Mouse (Mus musculus): ENCODE data around the gene Zfp36. TPM values are rescaled to one million over a fixed set of nuclear protein-coding genes. Genes with fewer than 3 reads are reported as not detected.
"Not testable (repeated sequence)": the region's sequence is repeated elsewhere in the genome, so short reads cannot be mapped to it uniquely, and the experiment has no call there.

The Zfp36 gene
- polyA plus RNA-seq, 1 experiment from 2014 or later, result 10.8 TPM

DNA sequence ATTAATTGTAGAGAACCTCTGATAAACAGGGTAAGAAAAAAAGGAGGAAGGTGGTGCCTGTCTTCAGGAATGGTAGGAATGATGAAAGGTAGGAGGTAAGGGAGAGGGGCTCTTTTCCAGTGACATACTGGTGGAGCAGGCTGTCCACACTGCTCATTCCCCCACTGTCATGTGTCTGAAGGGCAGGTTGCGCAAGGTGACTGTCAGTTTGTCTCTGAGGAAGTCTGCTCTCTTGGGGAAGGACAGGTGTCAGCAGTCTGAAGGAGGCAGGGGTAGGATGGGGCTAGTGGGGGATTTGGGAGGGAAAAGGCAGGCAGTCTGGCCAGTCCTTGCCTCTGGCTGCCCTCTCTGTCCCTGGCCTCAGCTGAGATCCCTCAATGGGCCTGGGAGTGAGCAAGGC is 21.0 kb upstream of the Zfp36 start:
- H3K4me2 ChIP-seq (ENCODE audit: low read depth, low read length), result no peak overlapping the region
- no peak overlapping the region for H3K9ac ChIP-seq (ENCODE audit: low read depth, low read length)
- no peaks in the 10 kb centered on the region for H3K9me3 ChIP-seq (replicated peaks; ENCODE audit: control insufficient read depth, low read length)
- H3K36me3 ChIP-seq (ENCODE audit: control insufficient read depth, insufficient read depth), result peaks cover 51% of the 10 kb centered on the region
- WGBS (ENCODE audit: insufficient replicate concordance), result 95% methylated on average over 1 of the region's 1 CpGs
- no peak overlapping the region for H3K4me3 ChIP-seq (ENCODE audit: low read depth, low read length)
- H3K4me1 ChIP-seq (ENCODE audit: control insufficient read depth, low read depth, low read length), result no peaks in the 10 kb centered on the region; the same call in 1 of the 2 replicates
- H3K27ac ChIP-seq (ENCODE audit: low read length), result peak overlapping the region; percentile 19; the same call in 1 of the 2 replicates
- no peaks in the 10 kb centered on the region for H3K27me3 ChIP-seq (ENCODE audit: control insufficient read depth, insufficient read depth, low read depth, low read length)
- ATAC-seq (ENCODE audit: low read depth), result 0 out of 2 replicates have a peak, but pooled peaks have one; percentile 38

GRCm38 (mm10) chr7:28398696-28399340 is 18.8 kb upstream of the Zfp36 start:
- no peak overlapping the region for H3K4me2 ChIP-seq (ENCODE audit: low read depth, low read length)

GRCm38 (mm10) chr7:28398000-28398399 is 17.9 kb upstream of the Zfp36 start:
- H3K4me2 ChIP-seq (ENCODE audit: low read depth, low read length), result no peak overlapping the region
- H3K36me3 ChIP-seq (ENCODE audit: control insufficient read depth, insufficient read depth), result peaks cover 37% of the 10 kb centered on the region
- H3K9ac ChIP-seq (ENCODE audit: low read depth, low read length), result no peak overlapping the region
- ATAC-seq (ENCODE audit: low read depth), result no peak
- WGBS (ENCODE audit: insufficient replicate concordance), result 65% methylated on average over 3 of the region's 3 CpGs
- no peaks in the 10 kb centered on the region for H3K27me3 ChIP-seq (ENCODE audit: control insufficient read depth, insufficient read depth, low read depth, low read length)
- peaks cover 4% of the 10 kb centered on the region for H3K4me1 ChIP-seq (ENCODE audit: control insufficient read depth, low read depth, low read length)
- no peaks in the 10 kb centered on the region for H3K9me3 ChIP-seq (replicated peaks; ENCODE audit: control insufficient read depth, low read length)
- no peak overlapping the region for H3K27ac ChIP-seq (ENCODE audit: low read length)
- H3K4me3 ChIP-seq (ENCODE audit: low read depth, low read length), result no peak overlapping the region

More at GRCm38 (mm10) chr7:28398696-28399340, 18.8 kb upstream of the Zfp36 start:
- Histone ChIP-seq H3K9ac (ENCODE audit: low read depth, low read length) (no peak overlapping the region), H3K4me1 (ENCODE audit: control insufficient read depth, low read depth, low read length) (no peaks in the 10 kb centered on the region; the same call in none of the 2 replicates), H3K27ac (ENCODE audit: low read length) (no peak overlapping the region), H3K4me3 (ENCODE audit: low read depth, low read length) (no peak overlapping the region), H3K9me3 (replicated peaks; ENCODE audit: control insufficient read depth, low read length) (no peaks in the 10 kb centered on the region), H3K36me3 (ENCODE audit: control insufficient read depth, insufficient read depth) (peaks cover 45% of the 10 kb centered on the region), H3K27me3 (ENCODE audit: control insufficient read depth, insufficient read depth, low read depth, low read length) (no peaks in the 10 kb centered on the region)
- ATAC-seq (ENCODE audit: low read depth), result no peak
- WGBS (ENCODE audit: insufficient replicate concordance), result 85% methylated on average over 10 of the region's 10 CpGs

DNA sequence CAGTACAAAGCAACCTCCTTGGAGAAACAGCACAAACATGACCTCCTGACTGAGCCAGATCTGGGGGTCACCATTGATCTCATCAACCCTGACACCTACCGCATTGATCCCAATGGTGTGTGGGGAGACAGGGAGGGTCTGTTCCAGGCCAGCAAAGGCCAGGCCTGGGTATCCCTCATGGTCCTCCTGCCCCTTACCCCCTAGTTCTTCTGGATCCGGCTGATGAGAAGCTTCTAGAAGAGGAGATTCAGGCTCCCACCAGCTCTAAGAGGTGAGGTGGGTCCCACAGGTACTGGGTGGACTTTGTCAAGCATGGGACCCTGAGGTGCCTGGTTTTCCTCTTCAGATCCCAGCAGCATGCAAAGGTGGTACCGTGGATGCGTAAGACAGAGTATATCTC is 15.4 kb upstream of the Zfp36 start:
- H3K4me3 ChIP-seq (ENCODE audit: low read depth, low read length), result no peak overlapping the region
- H3K4me2 ChIP-seq (ENCODE audit: low read depth, low read length), result no peak overlapping the region
- no peak overlapping the region for H3K9ac ChIP-seq (ENCODE audit: low read depth, low read length)
- no peaks in the 10 kb centered on the region for H3K9me3 ChIP-seq (replicated peaks; ENCODE audit: control insufficient read depth, low read length)
- peaks cover 26% of the 10 kb centered on the region for H3K36me3 ChIP-seq (ENCODE audit: control insufficient read depth, insufficient read depth)
- 86% methylated on average over 4 of the region's 4 CpGs for WGBS (ENCODE audit: insufficient replicate concordance)
- H3K4me1 ChIP-seq (ENCODE audit: control insufficient read depth, low read depth, low read length), result peaks cover 14% of the 10 kb centered on the region
- ATAC-seq (ENCODE audit: low read depth), result no peak
- H3K27me3 ChIP-seq (ENCODE audit: control insufficient read depth, insufficient read depth, low read depth, low read length), result no peaks in the 10 kb centered on the region
- no peak overlapping the region for H3K27ac ChIP-seq (ENCODE audit: low read length)

GRCm38 (mm10) chr7:28393272-28393951 is 13.4 kb upstream of the Zfp36 start:
- Histone ChIP-seq H3K4me2 (ENCODE audit: low read depth, low read length) (peak overlapping the region; percentile 94), H3K27me3 (ENCODE audit: control insufficient read depth, insufficient read depth, low read depth, low read length) (no peaks in the 10 kb centered on the region), H3K4me1 (ENCODE audit: control insufficient read depth, low read depth, low read length) (peaks cover 14% of the 10 kb centered on the region), H3K9ac (ENCODE audit: low read depth, low read length) (peak overlapping the region; percentile 81), H3K36me3 (ENCODE audit: control insufficient read depth, insufficient read depth) (peaks cover 33% of the 10 kb centered on the region), H3K4me3 (ENCODE audit: low read depth, low read length) (peak overlapping the region; percentile 82), H3K27ac (ENCODE audit: low read length) (peak overlapping the region; percentile 71), H3K9me3 (replicated peaks; ENCODE audit: control insufficient read depth, low read length) (no peaks in the 10 kb centered on the region)
- 4% methylated on average over 22 of the region's 22 CpGs for WGBS (ENCODE audit: insufficient replicate concordance)
- ATAC-seq (ENCODE audit: low read depth), result no peak

DNA sequence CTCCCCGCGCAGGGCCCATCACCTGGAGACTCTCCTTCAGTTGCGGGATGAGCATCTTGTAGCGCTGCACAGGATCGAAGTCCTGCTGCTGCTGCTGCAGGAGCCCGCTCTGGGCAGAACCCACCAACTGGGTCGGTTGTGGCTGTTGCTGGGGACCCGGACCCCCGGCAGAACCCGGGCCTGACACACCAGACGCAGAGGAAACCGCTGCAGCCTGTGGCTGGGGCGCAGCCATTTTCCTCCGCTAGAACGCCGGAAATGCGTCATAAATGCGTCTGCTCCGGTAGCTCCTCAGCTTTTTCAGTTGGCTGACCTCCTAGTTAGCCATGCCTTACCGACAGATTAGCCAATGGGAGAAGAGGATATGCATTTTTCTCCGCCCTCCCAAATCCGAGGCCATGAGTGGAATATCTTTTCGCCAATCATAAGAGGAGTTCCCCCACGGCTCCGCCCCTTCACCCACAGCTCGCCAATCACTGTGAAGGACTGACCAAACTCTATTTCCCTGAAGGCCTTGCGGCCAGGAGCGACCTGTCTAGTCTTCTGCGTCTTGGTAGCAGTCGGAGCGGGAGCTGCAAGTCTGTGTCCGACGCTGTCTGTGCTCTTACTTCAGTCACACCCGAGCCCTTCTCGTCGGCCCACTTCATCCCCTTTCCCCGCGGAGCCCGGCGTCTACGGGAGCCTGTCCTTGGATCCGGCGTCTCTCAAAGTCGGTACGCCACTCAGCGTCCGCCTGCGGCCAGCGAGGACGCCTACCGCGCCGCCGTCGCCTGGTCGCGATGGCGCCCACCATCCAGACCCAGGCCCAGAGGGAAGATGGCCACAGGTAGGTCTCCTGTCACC is 12.6 kb upstream of the Zfp36 start, which contains the start of the genes Med29 and Paf1:
TSS of gene Med29 (minus strand) at position 280 of the 843 bp plus-strand sequence.
TSS of gene Paf1 (plus strand) at position 523 of the 843 bp plus-strand sequence.
- Histone ChIP-seq H3K27ac (ENCODE audit: low read length) (peak within 1 kb of the TSS; percentile 71), H3K4me2 (ENCODE audit: low read depth, low read length) (peak within 1 kb of the TSS; percentile 94), H3K9ac (ENCODE audit: low read depth, low read length) (peak within 1 kb of the TSS; percentile 81), H3K36me3 (ENCODE audit: control insufficient read depth, insufficient read depth) (peaks cover 32% of the 10 kb centered on the region), H3K27me3 (ENCODE audit: control insufficient read depth, insufficient read depth, low read depth, low read length) (no peaks in the 10 kb centered on the region), H3K4me1 (ENCODE audit: control insufficient read depth, low read depth, low read length) (peaks cover 14% of the 10 kb centered on the region), H3K9me3 (replicated peaks; ENCODE audit: control insufficient read depth, low read length) (no peaks in the 10 kb centered on the region), H3K4me3 (ENCODE audit: low read depth, low read length) (peak within 1 kb of the TSS; percentile 82)
- ATAC-seq (ENCODE audit: low read depth), result peak; percentile 97
- under 1% methylated on average over 58 of the region's 58 CpGs for WGBS (ENCODE audit: insufficient replicate concordance)

DNA sequence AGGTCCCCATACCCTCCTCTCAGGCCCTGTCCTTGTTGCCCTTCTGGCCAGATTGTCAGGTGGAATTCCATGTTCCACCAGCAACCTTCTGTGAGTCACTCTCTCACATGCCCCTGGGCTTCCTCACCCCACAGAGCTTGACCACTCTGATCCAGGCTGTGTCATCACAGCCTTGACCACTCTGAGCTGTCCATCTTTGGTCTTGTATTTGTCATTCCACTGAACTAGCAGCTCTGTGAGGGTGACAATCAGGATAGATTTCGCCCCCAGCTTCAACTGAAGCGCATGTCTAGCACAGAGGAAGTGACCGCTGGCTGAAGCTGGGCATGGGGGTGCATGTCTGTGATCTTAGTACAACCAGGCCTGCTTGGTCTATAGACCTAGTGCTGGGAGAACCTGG is 10.3 kb upstream of the Zfp36 start:
- Histone ChIP-seq H3K4me3 (ENCODE audit: low read depth, low read length) (no peak overlapping the region), H3K9me3 (replicated peaks; ENCODE audit: control insufficient read depth, low read length) (no peaks in the 10 kb centered on the region), H3K27ac (ENCODE audit: low read length) (no peak overlapping the region), H3K27me3 (ENCODE audit: control insufficient read depth, insufficient read depth, low read depth, low read length) (no peaks in the 10 kb centered on the region), H3K36me3 (ENCODE audit: control insufficient read depth, insufficient read depth) (peaks cover 16% of the 10 kb centered on the region), H3K4me2 (ENCODE audit: low read depth, low read length) (no peak overlapping the region), H3K4me1 (ENCODE audit: control insufficient read depth, low read depth, low read length) (peaks cover 24% of the 10 kb centered on the region), H3K9ac (ENCODE audit: low read depth, low read length) (no peak overlapping the region)
- 79% methylated on average over 3 of the region's 3 CpGs for WGBS (ENCODE audit: insufficient replicate concordance)
- ATAC-seq (ENCODE audit: low read depth), result no peak

DNA sequence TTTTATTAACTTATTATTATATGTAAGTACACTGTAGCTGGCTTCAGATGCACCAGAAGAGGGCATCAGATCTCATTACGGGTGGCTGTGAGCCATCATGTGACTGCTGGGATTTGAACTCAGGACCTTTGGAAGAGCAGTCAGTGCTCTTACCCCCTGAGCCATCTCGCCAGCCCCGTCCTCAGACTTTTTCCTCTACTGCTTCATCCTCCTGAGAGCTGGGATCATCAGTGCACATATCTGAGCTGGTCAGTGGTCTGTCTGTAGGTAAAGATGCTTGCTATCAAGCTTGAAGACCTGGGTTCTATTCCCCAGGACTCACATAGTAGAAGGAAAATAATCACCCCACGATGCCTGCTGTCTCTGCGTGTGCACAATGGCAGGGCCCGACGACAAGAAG is 7.3 kb upstream of the Zfp36 start:
- H3K27ac ChIP-seq (ENCODE audit: low read length); ATAC-seq (ENCODE audit: low read depth); H3K27me3 ChIP-seq (ENCODE audit: control insufficient read depth, insufficient read depth, low read depth, low read length); H3K9me3 ChIP-seq (replicated peaks; ENCODE audit: control insufficient read depth, low read length); H3K4me3 ChIP-seq (ENCODE audit: low read depth, low read length); H3K9ac ChIP-seq (ENCODE audit: low read depth, low read length); H3K4me2 ChIP-seq (ENCODE audit: low read depth, low read length): not testable (repeated sequence)
- Histone ChIP-seq H3K36me3 (ENCODE audit: control insufficient read depth, insufficient read depth) (peaks cover 13% of the 10 kb centered on the region), H3K4me1 (ENCODE audit: control insufficient read depth, low read depth, low read length) (peaks cover 46% of the 10 kb centered on the region)
- 73% methylated on average over 7 of the region's 7 CpGs for WGBS (ENCODE audit: insufficient replicate concordance)
